Mouse (Mus musculus): ENCODE results near the gene Lrch3.
"Not testable (repeated sequence)": the region's sequence is repeated elsewhere in the genome, so short reads cannot be mapped to it uniquely, and the experiment has no call there.

The Lrch3 gene

GRCm38 (mm10) chr16:32913937-32914881 is at the start of gene Lrch3:
Lrch3 (plus strand) TSS chr16:32914100.
- peak; percentile 95 for DNase-seq (ENCODE audit: low spot score)

- DNase-seq (ENCODE audit: low spot score) = no peak
Measured at GRCm38 (mm10) chr16:32865401-32865800, 48.5 kb upstream of the Lrch3 start.

GRCm38 (mm10) chr16:32866713-32867112 is 47.2 kb upstream of the Lrch3 start:
- no peak for DNase-seq (ENCODE audit: low spot score)

GRCm38 (mm10) chr16:32867919-32868552 is 45.9 kb upstream of the Lrch3 start:
- peak; percentile 95 for DNase-seq (ENCODE audit: low spot score)

GRCm38 (mm10) chr16:32870231-32870630 is 43.7 kb upstream of the Lrch3 start:
- no peak for DNase-seq (ENCODE audit: low spot score)

GRCm38 (mm10) chr16:32873366-32873765 is 40.5 kb upstream of the Lrch3 start:
- no peak for DNase-seq (ENCODE audit: low spot score)

- not testable (repeated sequence) for DNase-seq (ENCODE audit: low spot score)
Measured at GRCm38 (mm10) chr16:32875281-32875680, 38.6 kb upstream of the Lrch3 start.

- no peak for DNase-seq (ENCODE audit: low spot score)
Measured at GRCm38 (mm10) chr16:32875847-32876246, 38.1 kb upstream of the Lrch3 start.

GRCm38 (mm10) chr16:32876831-32877230 is 37.1 kb upstream of the Lrch3 start:
- DNase-seq (ENCODE audit: low spot score) = peak; percentile 10

GRCm38 (mm10) chr16:32877343-32878156 is 36.4 kb upstream of the Lrch3 start, which contains the start of the genes Fyttd1 and Rubcn:
Fyttd1 (plus strand) TSS chr16:32877500.
Rubcn (minus strand) TSS chr16:32877766.
- DNase-seq (ENCODE audit: low spot score) = peak; percentile 95

- DNase-seq (ENCODE audit: low spot score) = peak; percentile 51
Measured at GRCm38 (mm10) chr16:32878157-32878598, 35.7 kb upstream of the Lrch3 start.

- DNase-seq (ENCODE audit: low spot score) = peak; percentile 15
Measured at GRCm38 (mm10) chr16:32878972-32879926, 34.7 kb upstream of the Lrch3 start.

- DNase-seq (ENCODE audit: low spot score) = no peak
Measured at GRCm38 (mm10) chr16:32881538-32881937, 32.4 kb upstream of the Lrch3 start.

GRCm38 (mm10) chr16:32887996-32888395 is 25.9 kb upstream of the Lrch3 start:
- peak; percentile 5 for DNase-seq (ENCODE audit: low spot score)

- DNase-seq (ENCODE audit: low spot score) = no peak
Measured at GRCm38 (mm10) chr16:32889881-32890280, 24.0 kb upstream of the Lrch3 start.

GRCm38 (mm10) chr16:32896126-32896525 is 17.8 kb upstream of the Lrch3 start:
- no peak for DNase-seq (ENCODE audit: low spot score)

- no peak for DNase-seq (ENCODE audit: low spot score)
Measured at GRCm38 (mm10) chr16:32901360-32902050, 12.4 kb upstream of the Lrch3 start.

GRCm38 (mm10) chr16:32902051-32902428 is 11.9 kb upstream of the Lrch3 start:
- no peak for DNase-seq (ENCODE audit: low spot score)

GRCm38 (mm10) chr16:32906186-32906585 is 7.7 kb upstream of the Lrch3 start:
- DNase-seq (ENCODE audit: low spot score) = no peak

- peak; percentile 12 for DNase-seq (ENCODE audit: low spot score)
Measured at GRCm38 (mm10) chr16:32906727-32907126, 7.2 kb upstream of the Lrch3 start.

Measured in embryo, embryonic 10.5 days (tissue).